Mouse (Mus musculus) left cerebral cortex, adult 2 months (tissue): Measurements from ENCODE around the gene Gpsm1. TPM values are rescaled to one million over a fixed set of nuclear protein-coding genes. Genes with fewer than 3 reads are reported as not detected.
A peak's percentile ranks its signal among the peaks of the same experiment; 100 is the strongest.

Source experiments
- DNase-seq, 2 experiments: peaks; one replicate each; pipeline ENCODE4 v3.0.0; 2021 to 2022; ENCODE audit warnings: low spot score in 2 of 2, mixed read lengths in 1 of 2; ENCODE audit errors: extremely low spot score in 1 of 2
- H3K27ac ChIP-seq: fragments of 200-600 bp; 2 replicates; pipeline ENCODE4 v1.8.1; 2022
- H3K4me3 ChIP-seq: fragments of 200-600 bp; 2 replicates; pipeline ENCODE4 v1.8.1; 2022
- CTCF ChIP-seq: fragments of 200-600 bp; IDR thresholded peaks from 2 replicates; pipeline ENCODE4 v1.8.1; 2022; ENCODE audit warnings: antibody characterized with exemption, mild to moderate bottlenecking, moderate library complexity
- intact Hi-C: fragments of 180-260 bp; cut with DNase I; formaldehyde crosslinking; loops from one replicate; pipeline ENCODE4 v1.15.1; 2025
- total RNA-seq, 2 experiments: library from RNA; stranded (reverse); gene quantifications; 2 replicates each; pipeline ENCODE4 v1.2.3; 2021

The Gpsm1 gene
- total RNA-seq, 2 experiments from 2014 or later, result 51.5 to 55.9 TPM

DNA sequence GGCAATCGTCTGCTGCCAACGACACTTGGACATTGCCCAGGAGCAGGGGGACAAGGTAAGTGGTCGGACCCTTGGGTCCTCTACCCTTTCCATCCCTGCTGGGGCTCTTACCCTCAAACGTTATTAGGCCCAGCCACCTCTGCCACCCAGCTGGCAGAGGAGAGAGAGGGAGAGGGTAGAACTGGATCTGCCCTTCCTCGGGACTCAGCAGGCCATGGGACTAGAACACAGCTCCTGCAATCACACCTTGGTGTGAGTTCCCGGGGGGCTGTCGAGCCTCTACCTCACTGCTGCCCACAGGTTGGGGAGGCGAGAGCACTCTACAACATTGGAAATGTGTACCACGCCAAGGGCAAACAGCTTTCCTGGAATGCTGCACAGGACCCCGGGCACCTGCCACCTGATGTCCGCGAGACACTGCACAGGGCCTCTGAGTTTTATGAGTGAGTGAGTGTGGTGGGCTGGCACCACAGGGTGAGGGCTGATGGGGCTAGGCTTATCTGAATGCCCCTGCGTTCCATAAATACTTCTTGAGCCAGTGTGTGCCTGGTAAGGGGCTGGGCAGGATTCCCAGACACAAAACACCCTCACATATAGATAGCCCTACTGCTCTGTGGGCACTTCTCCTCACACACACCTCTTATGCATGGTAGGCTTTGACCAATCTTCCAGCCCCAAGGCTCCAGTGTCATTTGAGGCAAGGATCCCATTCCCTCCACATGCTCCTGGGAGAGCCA, 8.4 kb downstream of the Gpsm1 start:
- intact Hi-C loops, result no loop called here
- no peak overlapping the region for H3K27ac ChIP-seq

DNA sequence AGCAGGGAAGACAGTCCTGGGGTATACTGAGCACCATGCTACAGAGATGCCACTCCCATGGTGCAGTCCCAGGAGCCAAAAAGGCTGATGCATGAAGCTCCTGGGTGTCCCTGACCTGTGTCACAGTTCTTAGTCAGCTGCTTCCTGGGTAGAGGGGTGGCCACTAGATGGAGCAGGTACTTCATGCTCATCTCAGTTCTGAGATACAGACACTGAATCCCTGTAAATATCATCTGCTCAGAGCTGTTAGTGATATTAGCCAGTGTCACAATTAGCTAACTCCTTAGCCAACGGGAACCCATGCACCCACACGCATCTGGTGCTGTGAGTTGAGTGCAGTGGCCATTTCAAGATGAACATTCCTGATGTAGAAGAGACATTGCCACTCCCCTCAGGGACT, 9.6 kb downstream of the Gpsm1 start:
- intact Hi-C loops, result loop anchor here (1.0 kb wide), 1 partner anchor 27 kb away; the partner anchor contains the start of gene Dnlz
- peak; percentile 69 for TF ChIP-seq CTCF
- DNase-seq, result peak in 1 of 2 experiments; percentile 57
- no peak overlapping the region for H3K4me3 ChIP-seq
- no peak overlapping the region for H3K27ac ChIP-seq

More for the DNA sequence above, 8.4 kb downstream of the Gpsm1 start:
- TF ChIP-seq CTCF, result no peak
- H3K4me3 ChIP-seq, result no peak overlapping the region
- DNase-seq, result no peak

DNA sequence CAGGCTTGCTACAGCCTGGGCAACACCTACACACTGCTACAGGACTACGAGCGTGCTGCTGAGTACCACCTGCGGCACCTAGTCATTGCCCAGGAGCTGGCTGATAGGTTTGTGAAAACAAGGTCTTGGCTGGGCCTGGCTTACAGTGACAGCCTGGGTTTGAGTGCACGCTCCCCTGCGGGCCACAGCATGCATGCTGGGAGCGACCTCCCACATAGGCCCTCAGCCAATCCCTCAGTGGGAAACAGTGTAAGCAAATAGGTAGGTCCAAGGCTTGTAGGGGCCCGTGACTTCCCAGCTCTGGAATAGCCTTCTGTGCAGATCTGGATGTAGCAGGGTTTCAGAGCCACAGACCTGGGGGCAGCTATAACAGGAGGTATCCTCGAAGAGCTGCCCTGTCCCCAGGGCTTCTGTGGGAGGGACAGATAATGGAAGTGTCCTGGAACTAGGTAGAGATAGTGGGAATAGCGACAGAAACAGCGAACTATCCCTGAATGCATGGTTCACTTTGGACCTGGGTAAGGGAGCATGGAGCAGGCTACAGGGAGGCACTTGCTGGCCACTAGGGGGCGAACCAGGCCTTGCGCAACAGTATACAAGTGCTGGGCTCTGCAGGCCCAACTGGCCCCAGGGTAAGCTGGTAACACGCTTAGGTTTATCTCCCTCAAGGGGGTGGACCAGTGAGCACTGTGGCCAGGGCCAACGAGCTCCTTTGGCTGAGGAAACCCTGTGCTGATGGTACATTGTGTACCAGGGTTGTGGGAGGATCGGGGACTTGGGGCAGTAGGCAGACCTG, 10.3 kb downstream of the Gpsm1 start:
- Histone ChIP-seq H3K27ac (peak overlapping the region; percentile 20; the same call in 1 of the 2 replicates), H3K4me3 (no peak overlapping the region)
- intact Hi-C loops, result loop anchor here (1.0 kb wide), 1 partner anchor 27 kb away; the partner anchor contains the start of gene Dnlz
- TF ChIP-seq CTCF, result peak; percentile 73
- DNase-seq, result no peak

DNA sequence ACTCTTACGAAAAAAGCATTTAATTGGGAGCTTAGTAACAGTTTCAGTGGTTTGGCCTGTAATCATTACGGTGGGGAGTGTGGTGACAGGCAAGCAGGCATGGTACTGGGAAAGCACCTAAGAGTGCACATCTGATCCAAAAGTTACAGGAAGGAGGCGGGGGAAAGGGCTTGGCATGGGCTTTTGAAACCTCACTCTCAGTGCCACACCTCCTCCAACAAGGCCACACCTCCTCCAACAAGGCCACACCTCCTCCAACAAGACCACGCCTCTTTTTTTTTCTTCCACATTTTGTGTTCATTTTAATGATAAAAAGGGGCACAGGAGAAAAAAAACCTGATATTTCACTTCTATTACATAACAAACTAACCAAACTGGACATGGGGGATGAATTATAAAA, 12.5 kb downstream of the Gpsm1 start:
- H3K27ac ChIP-seq, result no peak overlapping the region
- intact Hi-C loops, result no loop called here
- TF ChIP-seq CTCF, result no peak

DNA sequence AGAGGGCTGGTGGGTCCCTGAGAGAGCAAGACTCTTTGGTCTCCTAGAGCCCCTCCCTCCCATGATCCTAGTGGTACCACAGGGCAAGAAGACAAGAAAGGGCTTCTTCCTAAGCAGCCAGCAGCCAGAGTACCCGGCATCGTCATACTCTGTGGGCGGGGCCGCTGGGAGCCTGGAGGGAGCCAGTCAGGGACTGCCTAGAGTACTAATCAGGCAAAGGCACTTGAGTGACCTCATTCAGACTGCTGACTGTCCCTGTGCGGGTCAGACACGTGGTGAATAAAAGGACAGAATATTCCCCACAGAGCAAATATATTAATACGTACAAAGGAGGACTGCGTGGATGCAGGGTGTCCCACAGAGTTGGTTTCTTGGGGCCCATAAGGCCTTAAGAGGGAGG, 14.1 kb downstream of the Gpsm1 start:
- Histone ChIP-seq H3K27ac (peak overlapping the region; percentile 82), H3K4me3 (no peak overlapping the region)
- intact Hi-C loops, result no loop called here
- DNase-seq, result peak; percentile 40 to 59
- TF ChIP-seq CTCF, result no peak

More for the DNA sequence above, 12.5 kb downstream of the Gpsm1 start:
- DNase-seq, result no peak
- no peak overlapping the region for H3K4me3 ChIP-seq

DNA sequence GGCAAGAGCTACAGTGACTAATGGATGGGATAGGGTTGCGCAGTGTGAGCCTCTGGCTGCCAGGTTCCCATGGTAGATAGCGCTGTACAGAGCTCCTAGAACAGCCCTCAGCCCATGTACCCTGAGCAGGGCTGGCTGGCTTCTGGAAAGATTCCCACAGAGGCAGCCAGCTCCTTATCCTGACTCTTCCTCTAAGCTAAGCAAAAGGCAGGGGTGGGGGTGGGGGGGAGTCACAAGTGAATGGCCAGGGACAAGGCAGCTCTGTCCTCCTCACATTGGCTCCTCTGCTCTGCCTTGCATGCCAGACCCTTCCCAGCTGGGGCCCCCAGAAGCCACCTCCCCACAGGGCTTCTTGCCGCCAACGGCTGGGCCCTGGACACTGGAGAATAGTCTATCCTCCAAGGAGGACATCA, 14.7 kb downstream of the Gpsm1 start:
- intact Hi-C loops, result no loop called here
- Histone ChIP-seq H3K27ac (peak overlapping the region; percentile 82), H3K4me3 (no peak overlapping the region)
- no peak for DNase-seq
- TF ChIP-seq CTCF, result no peak

DNA sequence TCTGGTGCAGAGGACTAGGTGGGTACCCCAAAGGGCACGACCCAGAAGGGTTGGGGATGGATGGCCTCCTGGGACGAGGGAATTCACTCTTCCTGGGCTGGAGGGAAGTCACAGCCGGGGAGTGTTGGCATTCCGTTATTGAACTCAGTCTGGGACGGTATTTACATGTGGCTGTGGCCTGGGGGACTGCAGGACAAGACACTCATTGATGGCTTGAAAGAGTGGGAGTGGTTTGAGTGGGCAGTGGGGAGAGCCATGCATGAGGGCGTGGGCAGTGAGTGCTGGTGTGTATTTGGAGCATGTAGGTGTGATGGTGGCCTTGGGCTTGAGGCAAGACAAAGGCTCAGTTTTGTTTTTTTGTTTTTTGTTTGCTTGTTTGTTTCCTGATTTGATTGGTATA, 15.4 kb downstream of the Gpsm1 start:
- Histone ChIP-seq H3K4me3 (no peak overlapping the region), H3K27ac (peak overlapping the region; percentile 82)
- no peak for DNase-seq
- intact Hi-C loops, result no loop called here
- no peak for TF ChIP-seq CTCF

DNA sequence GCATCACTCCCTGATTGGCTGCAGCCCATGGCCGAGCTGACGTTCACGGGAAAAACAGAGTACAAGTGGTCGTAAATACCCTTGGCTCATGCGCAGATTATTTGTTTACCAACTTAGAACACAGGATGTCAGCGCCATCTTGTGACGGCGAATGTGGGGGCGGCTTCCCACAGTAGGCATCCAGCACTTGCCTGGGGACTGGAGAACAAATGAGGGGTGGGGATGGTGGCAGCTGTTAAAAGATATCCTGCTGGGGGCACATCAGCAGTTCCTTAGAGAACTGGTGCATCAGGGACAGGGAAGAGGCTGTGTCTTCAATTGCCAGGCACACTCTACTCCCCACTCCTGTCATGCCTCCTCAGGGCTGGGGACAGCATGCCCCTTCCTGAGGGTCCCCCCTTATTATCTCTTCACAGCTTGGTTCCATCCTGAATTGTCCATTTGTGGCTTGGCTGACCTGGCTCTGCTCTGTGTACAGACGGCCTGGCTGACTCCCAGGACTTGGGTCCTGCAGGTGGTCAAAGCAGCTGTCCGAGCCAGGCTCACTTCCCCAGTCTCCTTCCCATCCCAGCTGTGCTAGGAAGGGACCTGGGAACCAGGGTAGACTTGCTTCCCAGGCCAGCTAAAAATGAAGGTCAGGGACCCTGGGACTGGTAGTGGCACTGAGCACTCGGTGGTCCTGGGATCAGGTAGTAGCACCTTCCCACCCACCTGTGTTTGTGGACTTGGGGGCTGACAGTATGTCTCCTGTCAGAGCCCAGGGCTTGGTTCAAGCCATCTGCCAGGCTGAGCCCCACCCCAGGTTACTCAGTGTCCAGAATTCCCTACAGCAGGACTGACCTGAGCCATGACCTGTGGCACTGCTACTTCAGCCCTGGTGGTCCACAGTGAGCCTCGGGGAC, 23.2 kb downstream of the Gpsm1 start:
- TF ChIP-seq CTCF, result no peak
- H3K4me3 ChIP-seq, result no peak overlapping the region
- peak overlapping the region; percentile 57; the same call in 1 of the 2 replicates for H3K27ac ChIP-seq
- DNase-seq, result no peak
- intact Hi-C loops, result no loop called here

DNA sequence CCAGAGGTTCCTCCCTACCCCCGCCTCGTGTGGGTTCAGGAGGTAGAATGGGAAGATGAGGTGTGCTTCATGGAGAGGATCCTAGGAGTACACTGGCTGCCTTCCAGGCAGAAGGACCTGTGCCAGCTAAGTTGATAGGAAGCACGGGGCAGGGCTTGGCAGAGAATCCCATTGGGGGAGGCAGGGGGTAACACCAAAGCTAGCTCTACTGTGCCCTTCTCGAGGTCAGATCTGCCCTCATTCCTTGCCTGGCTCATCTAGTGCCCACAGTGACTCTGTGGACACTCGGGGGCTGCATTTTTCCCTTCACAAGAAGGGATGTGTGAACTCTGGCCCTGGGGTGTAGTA, 23.9 kb downstream of the Gpsm1 start:
- TF ChIP-seq CTCF, result no peak
- intact Hi-C loops, result no loop called here
- Histone ChIP-seq H3K4me3 (no peak overlapping the region), H3K27ac (no peak overlapping the region)
- DNase-seq, result no peak

DNA sequence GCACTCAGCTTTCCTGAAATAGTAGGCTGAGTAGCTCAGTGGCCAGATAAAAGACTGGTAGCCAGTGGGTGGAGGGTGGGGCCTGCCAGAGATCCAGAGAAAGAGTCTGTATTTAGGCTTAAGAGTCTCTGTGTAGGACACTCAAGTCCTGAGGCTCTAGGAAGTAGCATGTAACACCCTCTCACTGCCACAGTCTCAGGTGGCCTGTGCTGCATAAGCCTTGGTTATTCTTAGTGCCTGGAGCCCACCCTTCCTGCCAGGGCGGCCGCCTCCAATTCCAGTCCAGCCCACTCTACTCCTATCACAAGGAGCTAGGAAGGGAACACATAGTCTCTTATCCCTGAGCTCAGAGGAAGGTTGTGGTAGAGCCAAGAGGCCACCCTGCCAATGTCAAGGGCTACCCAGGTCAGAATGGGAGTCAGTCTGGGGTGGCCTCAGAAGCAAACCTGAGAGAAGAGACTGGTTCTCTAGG, 26.2 kb downstream of the Gpsm1 start:
- intact Hi-C loops, result no loop called here
- peak overlapping the region; percentile 81 for H3K27ac ChIP-seq
- DNase-seq, result peak in 1 of 2 experiments; percentile 52
- no peak for TF ChIP-seq CTCF
- H3K4me3 ChIP-seq, result no peak overlapping the region

DNA sequence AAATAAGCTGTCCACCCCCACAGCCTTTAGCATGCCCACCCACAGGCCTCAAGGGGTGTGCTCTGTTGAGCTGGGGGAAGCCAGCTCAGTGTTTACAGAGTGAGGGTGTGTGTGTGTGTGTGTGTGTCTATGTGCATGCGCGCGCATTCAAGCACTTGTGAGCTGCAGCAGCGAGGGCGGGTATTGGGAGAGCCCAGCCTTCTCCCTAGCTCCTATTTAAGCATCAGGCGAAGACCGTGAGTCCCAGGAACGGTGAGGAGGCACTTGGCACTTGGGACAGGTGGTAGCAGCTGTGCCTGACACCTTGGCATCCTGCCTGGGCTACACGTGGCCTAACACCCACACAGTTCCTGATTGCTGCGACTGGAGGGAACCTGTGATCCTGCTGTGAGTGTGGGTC, 26.7 kb downstream of the Gpsm1 start:
- H3K27ac ChIP-seq, result peak overlapping the region; percentile 81
- DNase-seq, result peak; percentile 71 to 75
- TF ChIP-seq CTCF, result no peak
- no peak overlapping the region for H3K4me3 ChIP-seq
- intact Hi-C loops, result no loop called here
